ENCODE assay signal across 8 mouse cellular contexts in genomic region chr7:97480821-97481339, GRCm38 (mm10). TPM values are rescaled to one million over a fixed set of nuclear protein-coding genes. Genes with fewer than 3 reads are reported as not detected.
DNase-seq lines count a peak whose midpoint lies in the region; ATAC-seq and TF ChIP-seq lines count a peak whose summit lies in the region.

Gene Ints4 (plus strand): TSS chr7:97480956.

- peaks cover 19% of the 10 kb centered on the region for H3K9me3 ChIP-seq in E14TG2a.4 (ENCODE audit: low read length)
- no peaks in the 10 kb centered on the region for H3K9me3 ChIP-seq in forebrain, embryonic 12.5 days
- H3K9me3 ChIP-seq in heart, postnatal 0 days (replicated peaks; ENCODE audit: control insufficient read depth, low read length) = no peaks in the 10 kb centered on the region
- no peaks in the 10 kb centered on the region for H3K9me3 ChIP-seq in liver, embryonic 16.5 days (replicated peaks; ENCODE audit: control insufficient read depth, low read length)
- no peaks in the 10 kb centered on the region for H3K9me3 ChIP-seq in neural tube, embryonic 13.5 days

- H3K27ac ChIP-seq in forebrain, embryonic 12.5 days = peak within 1 kb of the TSS; percentile 79
- peak within 1 kb of the TSS; percentile 79 for H3K27ac ChIP-seq in heart, postnatal 0 days (ENCODE audit: low read depth)
- peak within 1 kb of the TSS; percentile 80 for H3K27ac ChIP-seq in liver, embryonic 16.5 days (ENCODE audit: low read length)
- H3K27ac ChIP-seq in neural tube, embryonic 13.5 days (replicated peaks) = peak within 1 kb of the TSS; percentile 78
- H3K27ac ChIP-seq in testis, adult 2 months (ENCODE audit: control insufficient read depth, insufficient read depth, low read depth, low read length) = peak within 1 kb of the TSS; percentile 81

- no peaks in the 10 kb centered on the region for H3K27me3 ChIP-seq in E14TG2a.4 (ENCODE audit: insufficient read depth, low read length)
- H3K27me3 ChIP-seq in forebrain, embryonic 12.5 days = no peaks in the 10 kb centered on the region
- H3K27me3 ChIP-seq in heart, postnatal 0 days (ENCODE audit: control insufficient read depth, insufficient read depth, low read length) = no peaks in the 10 kb centered on the region
- H3K27me3 ChIP-seq in liver, embryonic 16.5 days (ENCODE audit: control insufficient read depth, insufficient read depth, low read depth, low read length) = no peaks in the 10 kb centered on the region
- H3K27me3 ChIP-seq in neural tube, embryonic 13.5 days = no peaks in the 10 kb centered on the region; the same call in 1 of the 2 replicates
- H3K27me3 ChIP-seq in testis, adult 2 months (ENCODE audit: control insufficient read depth, insufficient read depth, low read length) = no peaks in the 10 kb centered on the region

- peak within 1 kb of the TSS; percentile 74 for H3K9ac ChIP-seq in forebrain, embryonic 12.5 days
- H3K9ac ChIP-seq in heart, postnatal 0 days (replicated peaks; ENCODE audit: low read depth, low read length) = peak within 1 kb of the TSS; percentile 53
- peak within 1 kb of the TSS; percentile 67 for H3K9ac ChIP-seq in liver, embryonic 16.5 days (ENCODE audit: low read depth, low read length)
- peak within 1 kb of the TSS; percentile 78 for H3K9ac ChIP-seq in neural tube, embryonic 13.5 days

- TF ChIP-seq CTCF in E14TG2a.4 (conservative IDR thresholded peaks at IDR 0.05; ENCODE audit: low read length) = no peak
- peak; percentile 44 for TF ChIP-seq CTCF in heart, postnatal 0 days (IDR thresholded peaks at IDR 0.05; ENCODE audit: low read depth)
- TF ChIP-seq CTCF in testis, adult 2 months (IDR thresholded peaks at IDR 0.05; ENCODE audit: control insufficient read depth, insufficient read depth, insufficient replicate concordance, low read depth, low read length) = 0 out of 2 replicates have a peak, but pooled peaks have one; percentile 2

- H3K4me1 ChIP-seq in E14TG2a.4 (replicated peaks; ENCODE audit: low read depth, low read length) = peaks cover 32% of the 10 kb centered on the region
- H3K4me1 ChIP-seq in forebrain, embryonic 12.5 days = peaks cover 25% of the 10 kb centered on the region
- peaks cover 9% of the 10 kb centered on the region for H3K4me1 ChIP-seq in heart, postnatal 0 days (ENCODE audit: control insufficient read depth, insufficient read depth)
- peaks cover 12% of the 10 kb centered on the region for H3K4me1 ChIP-seq in liver, embryonic 16.5 days (ENCODE audit: control insufficient read depth, low read depth, low read length)
- peaks cover 30% of the 10 kb centered on the region for H3K4me1 ChIP-seq in neural tube, embryonic 13.5 days (replicated peaks)
- peaks cover 3% of the 10 kb centered on the region for H3K4me1 ChIP-seq in testis, adult 2 months (ENCODE audit: control insufficient read depth, insufficient read depth, low read length)

- DNase-seq in c-Kit-positive CD71-positive TER-119-positive erythroid progenitor cells, embryonic 14.5 days (ENCODE audit: low spot score) = peak; percentile 93
- peak; percentile 99 for DNase-seq in heart, postnatal 0 days (ENCODE audit: low spot score)
- peak; percentile 92 to 94 for DNase-seq in kidney, postnatal 4 days

- peak within 1 kb of the TSS; percentile 64 for H3K4me2 ChIP-seq in forebrain, embryonic 12.5 days
- peak within 1 kb of the TSS; percentile 75 for H3K4me2 ChIP-seq in heart, postnatal 0 days (ENCODE audit: low read depth, low read length)
- peak within 1 kb of the TSS; percentile 78 for H3K4me2 ChIP-seq in liver, embryonic 16.5 days (ENCODE audit: low read depth, low read length)
- H3K4me2 ChIP-seq in neural tube, embryonic 13.5 days = peak within 1 kb of the TSS; percentile 71

- H3K36me3 ChIP-seq in E14TG2a.4 (ENCODE audit: insufficient read depth, low read length) = peaks cover 23% of the 10 kb centered on the region
- H3K36me3 ChIP-seq in forebrain, embryonic 12.5 days (replicated peaks) = peaks cover 13% of the 10 kb centered on the region
- peaks cover 14% of the 10 kb centered on the region for H3K36me3 ChIP-seq in heart, postnatal 0 days (replicated peaks; ENCODE audit: control insufficient read depth, insufficient read depth, low read length)
- H3K36me3 ChIP-seq in liver, embryonic 16.5 days (ENCODE audit: control insufficient read depth, insufficient read depth) = peaks cover 4% of the 10 kb centered on the region; the same call in 1 of the 2 replicates
- H3K36me3 ChIP-seq in neural tube, embryonic 13.5 days = peaks cover 14% of the 10 kb centered on the region
- H3K36me3 ChIP-seq in testis, adult 2 months (ENCODE audit: control insufficient read depth, insufficient read depth, low read length) = peaks cover 1% of the 10 kb centered on the region; the same call in 1 of the 2 replicates

- WGBS in forebrain, embryonic 12.5 days = under 1% methylated on average over 24 of the region's 24 CpGs
- WGBS in heart, postnatal 0 days = under 1% methylated on average over 24 of the region's 24 CpGs
- 0% methylated on average over 24 of the region's 24 CpGs for WGBS in liver, embryonic 16.5 days (ENCODE audit: insufficient replicate concordance)
- WGBS in neural tube, embryonic 13.5 days = under 1% methylated on average over 24 of the region's 24 CpGs

- H3K4me3 ChIP-seq in E14TG2a.4 (replicated peaks; ENCODE audit: low read length) = peak within 1 kb of the TSS; percentile 90
- peak within 1 kb of the TSS; percentile 66 for H3K4me3 ChIP-seq in forebrain, embryonic 12.5 days (replicated peaks)
- H3K4me3 ChIP-seq in heart, postnatal 0 days (ENCODE audit: low read depth, low read length) = peak within 1 kb of the TSS; percentile 76
- H3K4me3 ChIP-seq in liver, embryonic 16.5 days (ENCODE audit: low read depth, low read length) = peak within 1 kb of the TSS; percentile 70
- H3K4me3 ChIP-seq in neural tube, embryonic 13.5 days = peak within 1 kb of the TSS; percentile 82
- peak within 1 kb of the TSS; percentile 96 for H3K4me3 ChIP-seq in testis, adult 2 months (ENCODE audit: control insufficient read depth, low read depth, low read length)

- peak; percentile 100 for ATAC-seq in forebrain, embryonic 12.5 days (ENCODE audit: low FRiP score)
- peak; percentile 100 for ATAC-seq in heart, postnatal 0 days (ENCODE audit: insufficient read depth, low read depth)
- ATAC-seq in liver, embryonic 16.5 days (ENCODE audit: low read depth) = peak; percentile 99
- peak; percentile 100 for ATAC-seq in neural tube, embryonic 13.5 days (ENCODE audit: low read depth)

- TF ChIP-seq EP300 in heart, postnatal 0 days (IDR thresholded peaks at IDR 0.05; ENCODE audit: low read depth) = peak; percentile 65

- peak; percentile 71 for TF ChIP-seq POLR2A in testis, adult 2 months (IDR thresholded peaks at IDR 0.05; ENCODE audit: control insufficient read depth, low read depth, low read length)

RNA-seq across cellular contexts. Expression of gene Ints4, which starts in this region (rescaled TPM):
- 57.8 and 58.3 TPM in 2 replicates for polyA plus RNA-seq in forebrain, embryonic 12.5 days (2016; fragmentation: Nextera tagmentation; extraction: Ambion mirVana)
- total RNA-seq in heart, postnatal 0 days (2014; rRNA removed; ENCODE audit: low replicate concordance) = 29.8 and 35.4 TPM in 2 replicates
- polyA plus RNA-seq in heart, postnatal 0 days (2015; fragmentation: Nextera tagmentation; extraction: Ambion mirVana) = 28.1 and 28.2 TPM in 2 replicates
- 16.1 and 17.8 TPM in 2 replicates for polyA plus RNA-seq in liver, embryonic 16.5 days (2015; fragmentation: Nextera tagmentation; extraction: Ambion mirVana)
- 48.0 and 58.4 TPM in 2 replicates for polyA plus RNA-seq in neural tube, embryonic 13.5 days (2015; fragmentation: Nextera tagmentation; extraction: Ambion mirVana)
- 69.6 and 78.9 TPM in 2 replicates for polyA plus RNA-seq in testis, adult 2 months (2012; rRNA removed)

Comparison
In these comparisons a context has a peak if more than half of its experiments do, and no peak if none do; other contexts are left out.
1. Peak in every context shown above with its lines: DNase-seq, ATAC-seq, H3K4me3 ChIP-seq and H3K27ac ChIP-seq.